Mouse (Mus musculus): Measurements from ENCODE around the gene Frmpd4.

Gene Frmpd4

DNA sequence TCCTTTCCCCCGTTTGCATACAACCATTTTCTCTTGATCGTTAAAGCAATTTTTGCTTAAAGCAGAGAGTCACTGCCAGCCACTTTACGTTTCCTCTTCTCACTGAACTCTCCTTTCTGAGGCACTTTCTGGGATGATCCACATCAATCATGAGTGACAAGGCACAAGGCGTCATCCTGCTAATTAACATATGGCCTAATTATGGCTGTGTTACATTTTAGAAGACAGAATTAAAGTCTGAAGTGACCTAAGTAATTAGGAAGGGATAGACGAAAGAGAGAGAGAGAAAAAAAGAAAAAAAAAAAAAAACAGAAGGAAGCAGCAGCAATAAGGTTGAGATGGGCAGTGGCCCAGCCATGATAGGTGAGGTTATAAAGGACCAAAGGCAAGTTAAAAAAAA, at the start of gene Frmpd4:
Frmpd4 (minus strand) TSS at position 101 of the 400 bp plus-strand sequence.
- no peak for DNase-seq (ENCODE audit: low read depth, low spot score)
- Histone ChIP-seq H3K36me3 (ENCODE audit: control insufficient read depth, insufficient read depth, low read length, poor library complexity, severe bottlenecking) (no peaks in the 10 kb centered on the region), H3K27me3 (ENCODE audit: control insufficient read depth, insufficient read depth, low read length, poor library complexity, severe bottlenecking) (no peaks in the 10 kb centered on the region)

DNA sequence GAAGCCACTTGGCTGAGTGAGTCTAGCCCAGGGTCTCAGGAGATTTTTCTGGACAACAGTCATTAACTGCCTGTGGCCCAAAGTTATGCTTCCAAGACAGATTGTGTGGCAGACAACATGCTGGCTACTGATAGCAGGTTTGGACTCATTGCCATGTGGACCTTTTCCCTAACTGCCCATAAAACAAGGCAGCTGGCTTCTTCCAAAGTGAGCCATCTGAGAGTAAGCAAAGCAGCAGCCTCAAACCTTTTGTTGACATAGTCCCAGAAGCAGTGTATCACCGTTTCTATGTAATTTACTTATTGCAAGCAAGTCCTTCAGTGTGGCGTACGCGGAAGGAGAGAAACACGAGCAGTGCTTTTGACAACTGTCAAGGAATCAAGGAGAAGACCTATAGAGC, 18.2 kb upstream of the Frmpd4 start:
- no peaks in the 10 kb centered on the region for H3K27me3 ChIP-seq (ENCODE audit: control insufficient read depth, insufficient read depth, low read length, poor library complexity, severe bottlenecking)
- no peak for DNase-seq (ENCODE audit: low read depth, low spot score)
- H3K36me3 ChIP-seq (ENCODE audit: control insufficient read depth, insufficient read depth, low read length, poor library complexity, severe bottlenecking) = no peaks in the 10 kb centered on the region

GRCm38 (mm10) chrX:168584303-168584702, 7.3 kb upstream of the Frmpd4 start:
- DNase-seq (ENCODE audit: low read depth, low spot score) = peak; percentile 1
- H3K36me3 ChIP-seq (ENCODE audit: control insufficient read depth, insufficient read depth, low read length, poor library complexity, severe bottlenecking) = no peaks in the 10 kb centered on the region
- H3K27me3 ChIP-seq (ENCODE audit: control insufficient read depth, insufficient read depth, low read length, poor library complexity, severe bottlenecking) = no peaks in the 10 kb centered on the region

GRCm38 (mm10) chrX:168571808-168572207, 5.2 kb downstream of the Frmpd4 start:
- no peaks in the 10 kb centered on the region for H3K36me3 ChIP-seq (ENCODE audit: control insufficient read depth, insufficient read depth, low read length, poor library complexity, severe bottlenecking)
- DNase-seq (ENCODE audit: low read depth, low spot score) = no peak
- H3K27me3 ChIP-seq (ENCODE audit: control insufficient read depth, insufficient read depth, low read length, poor library complexity, severe bottlenecking) = no peaks in the 10 kb centered on the region

- Histone ChIP-seq H3K36me3 (ENCODE audit: control insufficient read depth, insufficient read depth, low read length, poor library complexity, severe bottlenecking) (no peaks in the 10 kb centered on the region), H3K27me3 (ENCODE audit: control insufficient read depth, insufficient read depth, low read length, poor library complexity, severe bottlenecking) (no peaks in the 10 kb centered on the region)
- no peak for DNase-seq (ENCODE audit: low read depth, low spot score)
These were observed 7.8 kb downstream of the Frmpd4 start for GRCm38 (mm10) chrX:168569231-168569630.

DNA sequence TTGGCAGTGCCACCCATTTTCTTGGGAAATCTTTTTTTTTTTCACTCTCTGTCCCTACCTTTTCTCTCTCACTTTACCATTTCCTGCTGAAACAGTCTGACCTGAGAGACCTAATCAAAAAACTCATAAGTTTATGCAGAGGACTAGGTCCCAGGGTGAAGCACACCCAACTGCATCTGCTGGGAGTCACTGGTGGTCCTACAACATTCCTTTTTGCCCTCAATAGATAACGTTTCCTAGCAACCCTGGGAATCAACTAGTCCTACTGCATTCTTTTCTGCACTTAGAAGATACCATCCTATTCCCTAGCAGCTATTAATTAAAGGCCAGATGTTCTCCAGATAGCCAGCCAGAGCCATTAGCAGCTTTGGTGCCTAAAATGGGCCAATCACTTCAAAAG, 71.8 kb downstream of the Frmpd4 start:
- no peaks in the 10 kb centered on the region for H3K27me3 ChIP-seq (ENCODE audit: control insufficient read depth, insufficient read depth, low read length, poor library complexity, severe bottlenecking)
- no peaks in the 10 kb centered on the region for H3K36me3 ChIP-seq (ENCODE audit: control insufficient read depth, insufficient read depth, low read length, poor library complexity, severe bottlenecking)
- DNase-seq (ENCODE audit: low read depth, low spot score) = no peak

- Histone ChIP-seq H3K36me3 (ENCODE audit: control insufficient read depth, insufficient read depth, low read length, poor library complexity, severe bottlenecking) (no peaks in the 10 kb centered on the region), H3K27me3 (ENCODE audit: control insufficient read depth, insufficient read depth, low read length, poor library complexity, severe bottlenecking) (no peaks in the 10 kb centered on the region)
- DNase-seq (ENCODE audit: low read depth, low spot score) = no peak
These were observed 121.8 kb downstream of the Frmpd4 start for GRCm38 (mm10) chrX:168455233-168455632.

- DNase-seq (ENCODE audit: low read depth, low spot score) = no peak
- Histone ChIP-seq H3K36me3 (ENCODE audit: control insufficient read depth, insufficient read depth, low read length, poor library complexity, severe bottlenecking) (no peaks in the 10 kb centered on the region), H3K27me3 (ENCODE audit: control insufficient read depth, insufficient read depth, low read length, poor library complexity, severe bottlenecking) (no peaks in the 10 kb centered on the region)
These were observed 145.8 kb downstream of the Frmpd4 start for GRCm38 (mm10) chrX:168431206-168431605.

DNA sequence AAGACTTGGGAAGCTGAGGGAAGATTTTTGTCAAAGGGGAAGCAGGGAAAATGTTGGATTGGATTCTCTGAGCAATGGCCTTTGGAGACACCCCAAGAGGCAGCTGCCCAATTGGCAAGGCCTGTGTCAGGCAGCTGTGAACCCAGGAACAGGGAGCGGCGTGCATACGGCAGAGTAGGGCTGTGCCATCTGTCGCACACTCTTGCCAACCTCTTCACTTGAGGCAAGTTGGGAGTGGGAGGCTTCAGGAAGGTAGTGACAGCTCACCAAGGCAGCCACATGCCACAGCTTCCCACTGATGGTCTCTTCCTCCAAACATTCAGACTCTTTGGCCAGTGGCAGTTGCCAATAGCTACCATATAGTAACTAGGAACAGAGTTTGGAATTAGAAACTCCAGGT, 147.2 kb downstream of the Frmpd4 start:
- Histone ChIP-seq H3K27me3 (ENCODE audit: control insufficient read depth, insufficient read depth, low read length, poor library complexity, severe bottlenecking) (no peaks in the 10 kb centered on the region), H3K36me3 (ENCODE audit: control insufficient read depth, insufficient read depth, low read length, poor library complexity, severe bottlenecking) (no peaks in the 10 kb centered on the region)
- no peak for DNase-seq (ENCODE audit: low read depth, low spot score)

GRCm38 (mm10) chrX:168415403-168415802, 161.6 kb downstream of the Frmpd4 start:
- no peaks in the 10 kb centered on the region for H3K36me3 ChIP-seq (ENCODE audit: control insufficient read depth, insufficient read depth, low read length, poor library complexity, severe bottlenecking)
- peak; percentile 29 for DNase-seq (ENCODE audit: low read depth, low spot score)
- no peaks in the 10 kb centered on the region for H3K27me3 ChIP-seq (ENCODE audit: control insufficient read depth, insufficient read depth, low read length, poor library complexity, severe bottlenecking)

DNA sequence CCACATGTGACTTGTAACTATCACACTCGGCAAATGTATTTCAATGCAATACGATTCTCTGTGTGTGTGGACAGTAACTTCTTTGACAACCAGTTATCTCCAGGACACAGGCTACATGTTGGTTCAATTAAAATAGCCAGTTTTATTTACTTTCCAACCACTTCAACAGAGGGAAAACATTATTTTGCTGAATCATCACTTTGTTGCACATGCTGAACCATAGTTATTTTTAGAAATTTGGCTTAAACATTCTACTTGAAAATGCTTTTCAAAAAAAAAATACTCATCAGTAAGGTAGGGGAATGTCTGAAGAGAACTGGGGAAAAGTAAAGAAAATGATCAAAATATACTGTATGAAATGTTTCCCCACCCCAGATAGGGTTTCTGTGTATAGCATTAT, 173.5 kb downstream of the Frmpd4 start:
- DNase-seq (ENCODE audit: low read depth, low spot score) = no peak
- Histone ChIP-seq H3K36me3 (ENCODE audit: control insufficient read depth, insufficient read depth, low read length, poor library complexity, severe bottlenecking) (no peaks in the 10 kb centered on the region), H3K27me3 (ENCODE audit: control insufficient read depth, insufficient read depth, low read length, poor library complexity, severe bottlenecking) (no peaks in the 10 kb centered on the region)

GRCm38 (mm10) chrX:168350431-168350830, 226.6 kb downstream of the Frmpd4 start:
- Histone ChIP-seq H3K36me3 (ENCODE audit: control insufficient read depth, insufficient read depth, low read length, poor library complexity, severe bottlenecking) (no peaks in the 10 kb centered on the region), H3K27me3 (ENCODE audit: control insufficient read depth, insufficient read depth, low read length, poor library complexity, severe bottlenecking) (no peaks in the 10 kb centered on the region)
- DNase-seq (ENCODE audit: low read depth, low spot score) = no peak

GRCm38 (mm10) chrX:168349320-168350225, 227.5 kb downstream of the Frmpd4 start:
- no peaks in the 10 kb centered on the region for H3K36me3 ChIP-seq (ENCODE audit: control insufficient read depth, insufficient read depth, low read length, poor library complexity, severe bottlenecking)
- DNase-seq (ENCODE audit: low read depth, low spot score) = no peak
- no peaks in the 10 kb centered on the region for H3K27me3 ChIP-seq (ENCODE audit: control insufficient read depth, insufficient read depth, low read length, poor library complexity, severe bottlenecking)

- no peaks in the 10 kb centered on the region for H3K36me3 ChIP-seq (ENCODE audit: control insufficient read depth, insufficient read depth, low read length, poor library complexity, severe bottlenecking)
- peak; percentile 22 for DNase-seq (ENCODE audit: low read depth, low spot score)
These were observed 238.8 kb downstream of the Frmpd4 start for GRCm38 (mm10) chrX:168338212-168338611.

GRCm38 (mm10) chrX:168325161-168325560, 251.9 kb downstream of the Frmpd4 start:
- Histone ChIP-seq H3K27me3 (ENCODE audit: control insufficient read depth, insufficient read depth, low read length, poor library complexity, severe bottlenecking) (no peaks in the 10 kb centered on the region), H3K36me3 (ENCODE audit: control insufficient read depth, insufficient read depth, low read length, poor library complexity, severe bottlenecking) (no peaks in the 10 kb centered on the region)
- DNase-seq (ENCODE audit: low read depth, low spot score) = no peak

More at GRCm38 (mm10) chrX:168338212-168338611, 238.8 kb downstream of the Frmpd4 start:
- no peaks in the 10 kb centered on the region for H3K27me3 ChIP-seq (ENCODE audit: control insufficient read depth, insufficient read depth, low read length, poor library complexity, severe bottlenecking)

Data from splenic B cell, adult 2 months (primary cell).